Mouse (Mus musculus): ENCODE results near the gene March9.

March9 gene

DNA sequence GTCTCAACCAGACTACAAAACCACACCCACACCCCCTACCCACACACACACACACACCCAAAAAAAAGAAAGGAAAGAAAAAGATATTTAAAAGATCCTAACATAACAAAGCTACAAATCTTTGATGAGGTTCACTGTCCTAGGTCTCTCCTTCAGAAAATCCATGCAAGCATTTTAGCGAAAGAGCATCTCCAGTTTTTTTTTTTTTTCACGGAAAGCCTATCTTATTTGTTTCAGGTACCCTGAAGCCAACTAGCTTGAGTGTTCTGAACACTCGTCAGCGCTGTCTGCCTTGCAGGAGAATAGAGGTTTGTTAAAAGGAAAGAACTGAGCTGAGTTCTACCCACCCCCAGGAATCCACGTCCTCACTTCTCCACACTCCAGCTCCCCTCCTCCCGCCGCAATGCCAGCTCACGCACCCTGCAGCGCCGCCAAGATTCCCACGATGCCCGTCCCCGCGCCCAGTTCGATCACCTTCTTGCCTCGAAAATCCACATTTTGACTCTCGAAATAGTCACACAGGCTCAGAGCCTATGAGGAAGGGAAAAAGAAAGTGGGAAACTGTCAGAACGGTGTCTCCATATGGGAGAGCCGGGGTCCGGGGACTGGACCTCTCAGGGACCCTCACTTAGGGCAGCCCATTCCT lies 19.3 kb downstream of the March9 start:
- TF ChIP-seq CTCF (conservative IDR thresholded peaks at IDR 0.05; ENCODE audit: low read length) = no peak
- no peak for TF ChIP-seq POU5F1 (IDR thresholded peaks at IDR 0.05; ENCODE audit: borderline replicate concordance, low read length)
- no peak for TF ChIP-seq NANOG (IDR thresholded peaks at IDR 0.05; ENCODE audit: borderline replicate concordance, low read length)
- peak overlapping the region; percentile 93 for H3K4me3 ChIP-seq (replicated peaks; ENCODE audit: low read length)
- 0 out of 2 replicates have a peak, but pooled peaks cover 4% of the 10 kb centered on the region for H3K27me3 ChIP-seq (ENCODE audit: insufficient read depth, low read length)
- peaks cover 36% of the 10 kb centered on the region for H3K36me3 ChIP-seq (ENCODE audit: insufficient read depth, low read length)
- H3K9me3 ChIP-seq (ENCODE audit: low read length) = no peaks in the 10 kb centered on the region
- peaks cover 79% of the 10 kb centered on the region for H3K4me1 ChIP-seq (replicated peaks; ENCODE audit: low read depth, low read length)

DNA sequence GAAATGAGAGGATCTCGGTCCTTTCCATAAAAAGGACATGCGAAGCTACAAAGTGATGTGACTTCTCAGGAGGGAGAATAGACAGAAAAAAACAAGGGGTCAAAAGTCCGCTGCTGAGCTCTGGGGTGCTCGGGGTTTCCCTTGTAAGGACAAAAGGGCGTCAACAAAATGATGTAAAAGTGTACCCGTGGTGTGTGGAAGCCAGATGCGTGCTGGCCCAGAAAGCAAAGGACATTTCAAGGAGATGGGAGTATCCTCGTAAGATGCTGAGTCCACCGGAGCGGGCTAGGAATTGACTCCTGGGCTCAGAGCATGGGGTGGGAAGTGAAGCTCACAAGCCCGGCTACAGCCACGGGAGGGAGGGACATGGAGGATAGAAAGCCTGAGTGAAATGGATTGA lies 22.3 kb downstream of the March9 start:
- 0 out of 2 replicates have a peak, but pooled peaks cover 4% of the 10 kb centered on the region for H3K27me3 ChIP-seq (ENCODE audit: insufficient read depth, low read length)
- no peaks in the 10 kb centered on the region for H3K9me3 ChIP-seq (ENCODE audit: low read length)
- 0 out of 2 replicates have a peak overlapping the region, but pooled peaks have one; percentile 10 for H3K4me3 ChIP-seq (replicated peaks; ENCODE audit: low read length)
- TF ChIP-seq NANOG (IDR thresholded peaks at IDR 0.05; ENCODE audit: borderline replicate concordance, low read length) (no peak), CTCF (conservative IDR thresholded peaks at IDR 0.05; ENCODE audit: low read length) (no peak), POU5F1 (IDR thresholded peaks at IDR 0.05; ENCODE audit: borderline replicate concordance, low read length) (no peak)
- H3K36me3 ChIP-seq (ENCODE audit: insufficient read depth, low read length) = peaks cover 5% of the 10 kb centered on the region
- peaks cover 78% of the 10 kb centered on the region for H3K4me1 ChIP-seq (replicated peaks; ENCODE audit: low read depth, low read length)

DNA sequence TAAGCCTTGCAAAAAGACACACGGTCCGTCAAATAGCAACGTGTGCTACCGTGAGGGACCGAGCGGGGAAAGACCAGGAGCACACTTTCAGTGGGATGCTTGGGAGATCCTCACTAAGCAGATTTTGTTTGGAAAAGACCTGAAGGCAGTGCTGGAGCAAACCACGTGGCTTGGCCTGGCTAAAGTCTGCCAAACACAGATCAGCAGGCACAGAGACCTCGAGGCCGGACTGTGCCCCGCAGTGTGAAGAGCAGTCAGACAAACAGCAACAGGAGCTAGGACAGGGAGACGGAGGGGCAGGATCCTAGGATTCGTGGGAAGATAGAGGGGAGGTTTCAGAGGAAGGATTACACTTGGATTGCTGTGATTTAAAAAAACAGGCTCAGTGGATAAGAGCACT lies 23.7 kb downstream of the March9 start:
- peaks cover 72% of the 10 kb centered on the region for H3K4me1 ChIP-seq (replicated peaks; ENCODE audit: low read depth, low read length)
- no peak overlapping the region for H3K4me3 ChIP-seq (replicated peaks; ENCODE audit: low read length)
- H3K9me3 ChIP-seq (ENCODE audit: low read length) = no peaks in the 10 kb centered on the region
- peaks cover 5% of the 10 kb centered on the region; the same call in 1 of the 2 replicates for H3K36me3 ChIP-seq (ENCODE audit: insufficient read depth, low read length)
- H3K27me3 ChIP-seq (ENCODE audit: insufficient read depth, low read length) = 0 out of 2 replicates have a peak, but pooled peaks cover 4% of the 10 kb centered on the region
- TF ChIP-seq NANOG (IDR thresholded peaks at IDR 0.05; ENCODE audit: borderline replicate concordance, low read length) (no peak), CTCF (conservative IDR thresholded peaks at IDR 0.05; ENCODE audit: low read length) (no peak), POU5F1 (IDR thresholded peaks at IDR 0.05; ENCODE audit: borderline replicate concordance, low read length) (no peak)

DNA sequence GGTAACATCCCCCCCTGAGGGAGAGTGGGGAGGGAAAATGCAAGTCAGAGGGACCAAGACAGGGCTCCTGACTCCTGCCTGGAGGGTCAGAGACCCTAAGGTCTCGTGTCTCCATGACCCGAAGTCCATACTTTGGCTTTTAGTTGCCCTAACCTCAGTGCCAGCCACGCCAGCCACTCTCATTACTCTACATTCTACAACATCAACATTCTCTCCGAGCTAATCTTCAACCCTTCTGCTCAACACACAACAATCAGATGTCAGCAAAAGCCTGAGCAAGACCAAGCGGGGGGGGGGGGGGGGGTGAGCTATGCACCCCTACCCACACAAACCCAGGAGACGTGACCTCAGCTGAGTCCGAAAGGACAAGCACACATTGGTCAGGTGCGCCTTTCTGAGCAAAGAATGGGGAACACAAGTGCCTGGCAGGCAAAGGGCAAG lies 26.7 kb downstream of the March9 start:
- Histone ChIP-seq H3K27me3 (ENCODE audit: insufficient read depth, low read length) (0 out of 2 replicates have a peak, but pooled peaks cover 3% of the 10 kb centered on the region), H3K36me3 (ENCODE audit: insufficient read depth, low read length) (peaks cover 17% of the 10 kb centered on the region), H3K4me1 (replicated peaks; ENCODE audit: low read depth, low read length) (peaks cover 65% of the 10 kb centered on the region), H3K9me3 (ENCODE audit: low read length) (no peaks in the 10 kb centered on the region), H3K4me3 (replicated peaks; ENCODE audit: low read length) (peak overlapping the region; percentile 61)
- TF ChIP-seq POU5F1 (IDR thresholded peaks at IDR 0.05; ENCODE audit: borderline replicate concordance, low read length) = no peak
- no peak for TF ChIP-seq NANOG (IDR thresholded peaks at IDR 0.05; ENCODE audit: borderline replicate concordance, low read length)
- TF ChIP-seq CTCF (conservative IDR thresholded peaks at IDR 0.05; ENCODE audit: low read length) = no peak

DNA sequence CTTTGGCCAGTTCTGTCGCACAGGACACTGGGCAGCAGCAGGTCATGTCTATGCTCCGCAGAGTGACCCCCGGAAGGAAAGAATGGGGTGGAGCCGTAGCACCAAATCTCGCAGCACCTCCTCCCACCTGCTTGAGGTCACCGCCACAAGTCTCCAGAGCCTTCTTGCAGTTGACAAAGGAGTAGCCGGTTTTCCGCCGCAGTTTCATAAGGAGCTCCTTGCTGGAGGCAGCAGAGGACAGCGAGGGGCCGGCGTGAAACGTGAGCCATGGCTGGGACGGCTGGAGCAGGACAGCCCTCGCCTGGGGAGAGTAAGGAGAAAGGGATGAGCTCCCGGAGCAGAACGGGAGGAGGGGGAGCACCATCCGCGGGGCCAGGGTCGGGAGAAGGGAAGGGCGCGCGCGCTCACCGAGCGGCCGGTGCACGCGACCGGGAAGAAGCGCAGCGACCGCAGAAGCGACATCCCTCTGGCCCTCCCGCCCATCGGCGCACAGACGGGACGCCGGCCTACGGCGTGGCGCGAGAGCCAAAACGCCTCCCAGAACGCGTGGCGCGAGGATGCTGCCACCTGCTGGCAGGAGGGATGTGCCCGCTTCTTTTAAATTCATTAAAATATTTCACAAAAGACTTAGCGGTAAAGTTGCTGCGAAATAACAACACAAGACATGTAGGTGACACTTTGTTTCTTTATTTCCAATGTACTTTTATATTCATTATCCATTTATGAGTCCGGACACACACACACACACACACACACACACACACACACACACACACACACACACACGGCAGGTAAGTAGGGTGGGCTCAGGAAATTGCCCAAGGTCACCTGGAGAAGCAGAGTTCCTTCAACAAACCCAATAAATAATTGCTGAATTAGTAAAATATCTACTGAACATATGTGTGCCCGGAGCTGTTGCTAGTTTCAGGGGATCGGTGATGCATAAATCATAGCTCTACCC lies 29.4 kb downstream of the March9 start, which contains the start of gene Tsfm:
TSS of gene Tsfm (minus strand) at position 505 of the 961 bp plus-strand sequence.
- TF ChIP-seq CTCF (conservative IDR thresholded peaks at IDR 0.05; ENCODE audit: low read length) (peak; percentile 58), POU5F1 (IDR thresholded peaks at IDR 0.05; ENCODE audit: borderline replicate concordance, low read length) (no peak), NANOG (IDR thresholded peaks at IDR 0.05; ENCODE audit: borderline replicate concordance, low read length) (no peak)
- H3K36me3 ChIP-seq (ENCODE audit: insufficient read depth, low read length) = peaks cover 40% of the 10 kb centered on the region
- no peaks in the 10 kb centered on the region for H3K27me3 ChIP-seq (ENCODE audit: insufficient read depth, low read length)
- H3K4me3 ChIP-seq (replicated peaks; ENCODE audit: low read length) = peak within 1 kb of the TSS; percentile 98
- peaks cover 42% of the 10 kb centered on the region for H3K4me1 ChIP-seq (replicated peaks; ENCODE audit: low read depth, low read length)
- no peaks in the 10 kb centered on the region for H3K9me3 ChIP-seq (ENCODE audit: low read length)

DNA sequence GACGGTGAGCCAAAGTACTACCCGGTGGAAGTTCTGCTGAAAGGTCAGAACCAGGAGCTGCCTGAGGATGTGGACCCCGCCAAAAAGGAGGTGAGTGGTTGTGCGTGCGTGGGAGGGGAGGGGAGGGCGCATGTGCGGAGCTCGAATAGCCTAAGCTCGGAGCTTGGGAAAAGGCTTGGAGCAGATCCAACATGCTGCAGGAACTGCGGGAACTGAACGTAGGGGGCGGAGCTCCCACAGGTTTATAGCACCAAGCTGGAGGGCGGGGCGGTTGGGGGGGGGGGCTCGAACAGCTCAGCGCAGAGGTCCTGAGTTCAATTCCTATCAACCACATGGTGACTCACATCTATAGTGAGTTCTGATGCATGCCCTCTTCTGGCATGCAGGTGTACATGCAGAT lies 41.6 kb downstream of the March9 start:
- no peaks in the 10 kb centered on the region for H3K9me3 ChIP-seq (ENCODE audit: low read length)
- H3K4me3 ChIP-seq (replicated peaks; ENCODE audit: low read length) = no peak overlapping the region
- peaks cover 9% of the 10 kb centered on the region; the same call in 1 of the 2 replicates for H3K27me3 ChIP-seq (ENCODE audit: insufficient read depth, low read length)
- peaks cover 39% of the 10 kb centered on the region for H3K4me1 ChIP-seq (replicated peaks; ENCODE audit: low read depth, low read length)
- TF ChIP-seq POU5F1 (IDR thresholded peaks at IDR 0.05; ENCODE audit: borderline replicate concordance, low read length) (no peak), CTCF (conservative IDR thresholded peaks at IDR 0.05; ENCODE audit: low read length) (no peak), NANOG (IDR thresholded peaks at IDR 0.05; ENCODE audit: borderline replicate concordance, low read length) (no peak)
- peaks cover 21% of the 10 kb centered on the region for H3K36me3 ChIP-seq (ENCODE audit: insufficient read depth, low read length)

DNA sequence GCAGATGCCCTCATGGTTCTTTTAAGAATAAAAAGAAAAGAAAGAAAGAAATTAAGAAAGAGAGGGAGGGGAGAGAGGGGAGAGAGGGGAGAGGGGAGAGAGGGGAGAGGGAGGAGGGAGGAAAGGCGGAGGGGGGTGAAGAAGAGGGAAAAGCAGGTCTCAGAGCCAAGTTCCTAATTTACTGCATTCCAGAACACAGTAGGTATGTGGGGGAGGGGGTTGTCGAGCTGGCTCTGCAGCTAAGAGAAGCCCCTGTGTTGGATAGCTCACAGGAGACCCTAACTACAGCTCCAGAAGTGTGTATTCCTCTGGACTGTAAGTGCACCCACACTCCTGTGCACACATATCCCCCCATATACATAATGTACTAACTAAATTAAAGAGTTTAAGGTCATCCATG lies 42.9 kb downstream of the March9 start:
- H3K36me3 ChIP-seq (ENCODE audit: insufficient read depth, low read length) = peaks cover 9% of the 10 kb centered on the region; the same call in 1 of the 2 replicates
- TF ChIP-seq CTCF (conservative IDR thresholded peaks at IDR 0.05; ENCODE audit: low read length) (no peak), POU5F1 (IDR thresholded peaks at IDR 0.05; ENCODE audit: borderline replicate concordance, low read length) (no peak), NANOG (IDR thresholded peaks at IDR 0.05; ENCODE audit: borderline replicate concordance, low read length) (no peak)
- peaks cover 28% of the 10 kb centered on the region for H3K4me1 ChIP-seq (replicated peaks; ENCODE audit: low read depth, low read length)
- no peak overlapping the region for H3K4me3 ChIP-seq (replicated peaks; ENCODE audit: low read length)
- H3K9me3 ChIP-seq (ENCODE audit: low read length) = no peaks in the 10 kb centered on the region
- peaks cover 10% of the 10 kb centered on the region; the same call in 1 of the 2 replicates for H3K27me3 ChIP-seq (ENCODE audit: insufficient read depth, low read length)

DNA sequence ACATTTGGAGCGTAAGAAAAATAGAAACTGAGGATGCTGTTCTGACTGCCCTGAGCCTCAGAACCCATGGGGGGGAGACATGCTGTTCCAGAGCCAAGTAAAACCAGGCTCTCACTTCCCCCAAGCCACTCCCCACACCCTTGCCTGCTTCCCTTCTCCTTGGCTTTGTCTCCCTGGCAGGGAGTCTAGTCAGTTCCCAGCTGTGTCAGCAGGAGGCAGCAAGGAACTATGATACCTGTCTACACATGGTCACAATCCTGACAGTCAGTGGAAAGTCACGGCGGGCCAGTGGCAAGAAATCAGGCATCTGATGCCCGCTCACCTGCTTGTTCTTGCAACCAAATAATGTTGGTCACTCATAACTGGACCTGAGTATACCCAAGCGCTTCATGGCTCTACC lies 43.5 kb downstream of the March9 start:
- Histone ChIP-seq H3K9me3 (ENCODE audit: low read length) (no peaks in the 10 kb centered on the region), H3K27me3 (ENCODE audit: insufficient read depth, low read length) (peaks cover 16% of the 10 kb centered on the region), H3K4me1 (replicated peaks; ENCODE audit: low read depth, low read length) (peaks cover 27% of the 10 kb centered on the region), H3K4me3 (replicated peaks; ENCODE audit: low read length) (no peak overlapping the region), H3K36me3 (ENCODE audit: insufficient read depth, low read length) (peaks cover 4% of the 10 kb centered on the region; the same call in 1 of the 2 replicates)
- TF ChIP-seq NANOG (IDR thresholded peaks at IDR 0.05; ENCODE audit: borderline replicate concordance, low read length) (no peak), CTCF (conservative IDR thresholded peaks at IDR 0.05; ENCODE audit: low read length) (peak; percentile 21)

Data from E14TG2a.4 (cell line).